Mouse (Mus musculus) frontal cortex, adult 2 months (tissue): ENCODE data around the gene Ret. TPM values are rescaled to one million over a fixed set of nuclear protein-coding genes. Genes with fewer than 3 reads are reported as not detected.

Source experiments
- DNase-seq, 2 experiments: peaks; one replicate each; pipeline ENCODE4 v3.0.0; 2022; ENCODE audit warnings: low spot score in 1 of 2; ENCODE audit errors: extremely low spot score in 1 of 2
- polyA plus RNA-seq: library from polyadenylated mRNA; depleted of rRNA; stranded (reverse); fragments of >200 nt; gene quantifications from 2 replicates; pipeline ENCODE4 v1.2.3, GENCODE M21; 2012; rRNA removed

Ret gene
- polyA plus RNA-seq, 1 experiment: 4.0 TPM

DNA sequence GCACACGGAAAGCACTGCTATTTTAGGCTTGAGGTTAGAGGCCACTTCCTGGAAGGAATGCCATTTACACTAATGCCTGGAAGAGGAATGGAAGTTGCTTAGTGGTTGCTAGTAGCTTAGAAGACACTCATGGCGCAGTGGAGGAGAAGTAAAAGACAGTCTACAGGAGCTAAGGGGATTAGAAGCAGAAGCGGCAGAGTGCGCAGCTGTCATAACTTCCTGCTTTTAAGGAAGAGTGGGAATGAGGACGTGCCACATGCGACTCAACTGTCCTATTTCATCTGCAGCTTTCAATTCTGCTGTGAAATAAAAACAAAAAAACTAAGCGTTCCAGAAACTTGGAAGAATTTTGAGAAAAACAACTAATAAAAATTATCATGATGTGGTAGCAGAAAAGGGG is 70.3 kb downstream of the Ret start:
- no peak for DNase-seq

- no peak for DNase-seq
Measured at GRCm38 (mm10) chr6:118126577-118126976, 70.9 kb downstream of the Ret start.

GRCm38 (mm10) chr6:118122767-118123166 is 74.8 kb downstream of the Ret start:
- DNase-seq: peak in 1 of 2 experiments; percentile 12

- DNase-seq: no peak
Measured at GRCm38 (mm10) chr6:118111810-118112209, 85.7 kb downstream of the Ret start.

Other genes with a start within 250 kb of the Ret start
- 154 and 164 TPM in 2 replicates for gene Rasgef1a, start 186.3 kb downstream of the Ret start, polyA plus RNA-seq
- 8.9 and 9.9 TPM in 2 replicates for gene Csgalnact2, start 58.6 kb downstream of the Ret start, polyA plus RNA-seq
- 23.1 and 27.8 TPM in 2 replicates for gene Bms1, start 221.8 kb upstream of the Ret start, polyA plus RNA-seq